Mouse (Mus musculus) gastrocnemius, adult 2 months (tissue): ENCODE measurements around the gene Umad1. TPM values are rescaled to one million over a fixed set of nuclear protein-coding genes. Genes with fewer than 3 reads are reported as not detected.

Source experiments
- DNase-seq: peaks from one replicate; pipeline ENCODE4 v3.0.0; 2022
- H3K27ac ChIP-seq: fragments of 200-600 bp; 2 replicates; pipeline ENCODE4 v1.8.1; 2022; ENCODE audit warnings: mild to moderate bottlenecking
- H3K4me3 ChIP-seq: fragments of 200-600 bp; 2 replicates; pipeline ENCODE4 v1.8.1; 2022; ENCODE audit warnings: mild to moderate bottlenecking, moderate library complexity
- CTCF ChIP-seq: fragments of 200-600 bp; IDR thresholded peaks from 2 replicates; pipeline ENCODE4 v1.8.1; 2022; ENCODE audit warnings: antibody characterized with exemption, mild to moderate bottlenecking, moderate library complexity
- intact Hi-C: fragments of 180-260 bp; cut with DNase I; formaldehyde crosslinking; loops from one replicate; pipeline ENCODE4 v1.15.1; 2025
- total RNA-seq, 2 experiments: library from RNA; stranded (reverse); gene quantifications; 2 replicates each; pipeline ENCODE4 v1.2.3; 2021

The Umad1 gene
- total RNA-seq, 2 experiments from 2014 or later, result 11.2 to 14.8 TPM

DNA sequence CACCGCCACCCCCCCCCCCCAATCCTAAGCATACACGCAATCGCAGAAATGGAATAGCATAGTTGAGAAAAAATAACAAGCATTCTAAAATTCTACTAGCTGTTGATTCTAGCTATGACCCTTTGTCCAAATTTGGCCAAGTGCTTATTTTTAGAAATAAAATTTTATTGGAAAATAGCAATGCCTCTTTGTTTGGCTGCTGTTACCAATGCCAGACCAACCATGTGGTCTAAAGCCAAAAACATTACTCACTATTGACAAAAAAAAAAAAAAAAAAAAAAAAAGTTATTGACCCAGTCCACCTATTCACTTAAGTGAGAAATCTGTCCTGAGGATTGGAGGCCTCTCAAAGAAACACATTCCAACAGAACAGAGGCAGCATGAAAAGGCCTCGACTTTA is 199.5 kb downstream of the Umad1 start:
- no peak for DNase-seq
- Histone ChIP-seq H3K4me3 (no peak overlapping the region), H3K27ac (no peak overlapping the region)
- intact Hi-C loops, result no loop called here
- no peak for TF ChIP-seq CTCF

GRCm38 (mm10) chr6:8462447-8462846 is 203.4 kb downstream of the Umad1 start:
- no peak for DNase-seq
- TF ChIP-seq CTCF, result no peak
- Histone ChIP-seq H3K4me3 (no peak overlapping the region), H3K27ac (no peak overlapping the region)
- intact Hi-C loops, result no loop called here

GRCm38 (mm10) chr6:8465388-8465787 is 206.3 kb downstream of the Umad1 start:
- TF ChIP-seq CTCF, result no peak
- intact Hi-C loops, result no loop called here

GRCm38 (mm10) chr6:8465985-8466384 is 206.9 kb downstream of the Umad1 start:
- intact Hi-C loops, result no loop called here
- TF ChIP-seq CTCF, result no peak
- DNase-seq, result no peak

More at GRCm38 (mm10) chr6:8465388-8465787, 206.3 kb downstream of the Umad1 start:
- no peak overlapping the region for H3K4me3 ChIP-seq
- H3K27ac ChIP-seq, result no peak overlapping the region
- DNase-seq, result no peak

DNA sequence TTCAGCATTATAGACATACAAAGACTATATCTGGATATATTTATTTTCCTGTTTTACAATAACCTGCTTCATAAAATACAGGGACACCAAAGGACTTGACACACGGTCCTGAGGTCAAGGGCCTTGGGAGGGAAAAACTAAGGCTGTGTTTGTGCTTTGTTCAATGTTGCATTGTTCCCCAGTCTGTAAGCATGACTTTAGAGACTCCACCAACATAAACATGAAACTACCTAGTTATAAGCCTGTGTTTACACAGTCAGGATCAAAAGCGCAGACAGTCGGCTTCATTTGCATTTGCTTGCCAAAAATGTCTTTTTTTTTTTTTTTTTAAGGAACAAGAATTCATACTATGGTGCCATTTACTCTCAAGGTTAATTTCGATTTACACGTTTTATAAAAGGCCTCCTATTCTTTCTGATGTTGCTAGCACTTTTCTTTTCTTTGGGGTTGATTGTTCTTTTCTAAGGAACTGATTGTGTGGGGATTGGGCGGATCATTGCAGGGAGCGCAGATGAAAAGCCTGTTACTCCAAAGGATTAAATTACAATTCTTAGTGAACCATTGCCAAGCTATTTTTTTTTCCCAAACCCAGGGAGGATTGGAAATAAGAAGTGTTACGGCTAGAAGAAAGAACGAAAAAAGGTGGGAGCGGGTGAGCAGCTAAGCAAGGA is 208.7 kb downstream of the Umad1 start:
- intact Hi-C loops, result no loop called here
- Histone ChIP-seq H3K4me3 (no peak overlapping the region), H3K27ac (no peak overlapping the region)
- TF ChIP-seq CTCF, result no peak
- DNase-seq, result no peak

More at GRCm38 (mm10) chr6:8465985-8466384, 206.9 kb downstream of the Umad1 start:
- Histone ChIP-seq H3K4me3 (no peak overlapping the region), H3K27ac (no peak overlapping the region)

DNA sequence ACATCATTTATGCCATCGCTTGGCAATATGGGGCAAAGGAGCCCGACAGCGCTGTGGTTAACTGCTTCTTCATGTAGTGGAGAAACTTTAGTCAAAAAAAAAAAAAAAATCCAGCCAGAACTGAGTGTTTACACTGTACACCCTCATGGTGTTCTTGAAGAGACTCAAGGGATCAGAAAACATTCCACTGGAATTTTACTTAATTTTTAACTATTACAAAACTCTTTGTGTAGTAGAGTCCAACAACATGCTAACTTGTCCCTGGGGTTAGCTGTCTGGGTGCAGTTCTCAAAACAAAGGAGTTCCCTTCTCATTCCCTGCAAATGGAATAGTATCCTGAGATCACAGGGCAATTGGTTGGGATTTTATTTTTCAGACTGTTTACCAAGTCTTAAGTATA is 210.8 kb downstream of the Umad1 start:
- Histone ChIP-seq H3K4me3 (no peak overlapping the region), H3K27ac (peak overlapping the region; percentile 46; the same call in 1 of the 2 replicates)
- DNase-seq, result no peak
- intact Hi-C loops, result no loop called here
- TF ChIP-seq CTCF, result no peak

- peak overlapping the region; percentile 62 for H3K27ac ChIP-seq
- intact Hi-C loops, result no loop called here
- DNase-seq, result no peak
- no peak overlapping the region for H3K4me3 ChIP-seq
- TF ChIP-seq CTCF, result no peak
Observed at GRCm38 (mm10) chr6:8472125-8472524, 213.0 kb downstream of the Umad1 start.

GRCm38 (mm10) chr6:8472915-8473314 is 213.8 kb downstream of the Umad1 start:
- DNase-seq, result peak; percentile 61
- intact Hi-C loops, result no loop called here
- H3K27ac ChIP-seq, result peak overlapping the region; percentile 62
- no peak overlapping the region for H3K4me3 ChIP-seq
- TF ChIP-seq CTCF, result no peak

- intact Hi-C loops, result no loop called here
- peak; percentile 55 for DNase-seq
- Histone ChIP-seq H3K27ac (peak overlapping the region; percentile 62), H3K4me3 (no peak overlapping the region)
- no peak for TF ChIP-seq CTCF
Observed at GRCm38 (mm10) chr6:8473498-8473897, 214.4 kb downstream of the Umad1 start.

DNA sequence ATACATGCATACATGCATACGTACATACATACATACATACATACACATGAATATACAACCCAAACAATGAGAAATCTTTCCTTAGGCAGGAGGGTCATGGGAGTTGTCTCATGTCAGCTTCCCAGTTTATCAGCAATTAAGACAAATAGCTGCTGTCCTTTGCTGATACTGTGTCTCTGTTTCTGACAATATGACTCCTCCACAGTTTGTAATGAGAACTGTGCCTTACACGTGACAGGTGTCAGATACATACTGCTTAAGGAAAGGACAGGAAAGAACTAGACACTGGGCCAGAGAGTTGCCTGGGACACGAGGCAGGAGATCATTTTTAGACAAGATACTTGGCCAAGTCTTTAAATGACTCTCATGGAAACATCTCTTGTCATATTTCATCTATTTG is 215.2 kb downstream of the Umad1 start:
- no peak for DNase-seq
- Histone ChIP-seq H3K27ac (no peak overlapping the region), H3K4me3 (no peak overlapping the region)
- no peak for TF ChIP-seq CTCF
- intact Hi-C loops, result no loop called here

- Histone ChIP-seq H3K27ac (no peak overlapping the region), H3K4me3 (no peak overlapping the region)
- intact Hi-C loops, result no loop called here
- TF ChIP-seq CTCF, result no peak
- DNase-seq, result no peak
Observed at GRCm38 (mm10) chr6:8474820-8475219, 215.7 kb downstream of the Umad1 start.

- DNase-seq, result no peak
- H3K27ac ChIP-seq, result no peak overlapping the region
- no peak overlapping the region for H3K4me3 ChIP-seq
- intact Hi-C loops, result no loop called here
- TF ChIP-seq CTCF, result no peak
Observed at GRCm38 (mm10) chr6:8479176-8479575, 220.1 kb downstream of the Umad1 start.

- H3K27ac ChIP-seq, result no peak overlapping the region
- TF ChIP-seq CTCF, result no peak
- intact Hi-C loops, result no loop called here
- no peak overlapping the region for H3K4me3 ChIP-seq
- no peak for DNase-seq
Observed at GRCm38 (mm10) chr6:8484437-8485275, 225.6 kb downstream of the Umad1 start.
